Mouse (Mus musculus) ES-E14 (cell line): ENCODE results near the gene Sbsn.

ENCODE experiments used
- CHD2 ChIP-seq: IDR thresholded peaks from 2 replicates; pipeline ENCODE4 v1.6.1; 2014; ENCODE audit warnings: mild to moderate bottlenecking, low read depth, low read length, inconsistent platforms
- MAFK ChIP-seq: IDR thresholded peaks from 2 replicates; pipeline ENCODE4 v1.6.1; 2014; ENCODE audit warnings: mild to moderate bottlenecking, low read depth, low read length, inconsistent platforms; ENCODE audit not compliant: insufficient read depth
- ZC3H11A ChIP-seq: IDR thresholded peaks from 2 replicates; pipeline ENCODE4 v1.6.1; 2012; ENCODE audit warnings: low read depth, mild to moderate bottlenecking, inconsistent platforms, low read length, borderline replicate concordance
- ZNF384 ChIP-seq: IDR thresholded peaks from 2 replicates; pipeline ENCODE4 v1.6.1; 2012; ENCODE audit warnings: low read depth, low read length, inconsistent platforms

- TF ChIP-seq CHD2, result no peak
- TF ChIP-seq ZNF384, result no peak
- no peak for TF ChIP-seq MAFK
- TF ChIP-seq ZC3H11A, result no peak
These were observed 1.3 kb upstream of the Sbsn start for GRCm38 (mm10) chr7:30749824-30750606.
